Mouse (Mus musculus): ENCODE data around the gene Fam89b. TPM values are rescaled to one million over a fixed set of nuclear protein-coding genes. Genes with fewer than 3 reads are reported as not detected.

Fam89b gene
- total and polyA plus RNA-seq, 3 experiments, result 58.1 to 466 (median 68.4) TPM

GRCm38 (mm10) chr19:5685431-5685830, 44.0 kb downstream of the Fam89b start:
- DNase-seq, result no peak

GRCm38 (mm10) chr19:5684985-5685384, 44.5 kb downstream of the Fam89b start:
- no peak for DNase-seq

DNA sequence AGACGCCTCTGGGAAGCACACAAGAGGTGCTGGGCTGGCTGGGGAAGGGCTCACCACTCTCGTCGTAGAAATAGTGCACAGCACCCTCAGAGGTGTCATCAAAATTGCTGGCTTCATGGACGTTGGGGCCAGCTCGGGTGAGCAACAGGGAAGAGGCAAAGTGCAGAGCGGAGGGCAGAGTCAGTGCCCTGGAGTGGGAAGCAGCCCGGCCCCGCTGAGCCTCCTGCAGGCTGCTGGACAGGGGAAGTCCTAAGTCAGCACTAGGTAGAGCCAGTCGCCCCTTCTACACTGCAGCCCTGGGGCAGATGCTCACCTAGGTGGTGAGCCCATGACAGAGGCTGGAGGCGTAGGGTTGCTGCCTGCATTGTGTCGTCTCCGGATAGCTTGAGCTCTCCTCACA, 45.2 kb downstream of the Fam89b start:
- DNase-seq, result no peak

DNA sequence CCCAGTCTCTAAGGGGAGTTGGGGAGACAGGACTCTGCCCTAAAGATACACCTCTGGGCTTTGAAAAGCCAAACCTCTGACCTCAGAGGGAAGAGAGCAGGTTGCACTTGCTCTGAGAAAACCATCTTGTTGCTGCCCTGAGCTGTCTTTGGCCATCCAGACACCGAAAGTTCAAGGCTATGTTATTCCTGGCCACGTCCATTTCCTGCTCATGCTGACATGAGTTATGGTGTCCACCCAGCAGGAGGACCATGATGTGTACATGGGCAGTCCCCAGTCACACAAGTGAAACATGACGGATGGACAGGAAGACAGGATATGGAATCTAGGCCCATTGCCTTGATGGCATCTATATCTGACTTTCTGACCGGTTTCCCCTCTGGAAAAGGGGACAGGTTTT, 49.0 kb downstream of the Fam89b start:
- peak; percentile 86 for DNase-seq

Small RNA genes within 50 kb of the gene (microRNA-seq; reads per million reads assigned to microRNA genes)
- gene Mir6987, result 0 to 0.22 reads per million in 2 experiments

Other genes with a start within 250 kb of the Fam89b start
- 10 to 100 TPM; 23.2 to 24.9 TPM for gene Mus81, start 241.3 kb downstream of the Fam89b start, total RNA-seq (2021)
- 39.5 and 45.7 TPM in 2 replicates for gene Mus81, start 241.3 kb downstream of the Fam89b start, polyA plus RNA-seq (2012; rRNA removed)
- gene Cfl1, start 239.2 kb downstream of the Fam89b start, total RNA-seq (2021), result 100 to 1,000 TPM; 732 to 783 TPM
- 308 and 311 TPM in 2 replicates for gene Cfl1, start 239.2 kb downstream of the Fam89b start, polyA plus RNA-seq (2012; rRNA removed)
- gene 1700020D05Rik, start 225.9 kb downstream of the Fam89b start, total RNA-seq (2021), result 1 to 10 TPM in 1 of 2 experiments, under 1 TPM in 1; 0.86 to 1.1 TPM
- gene 1700020D05Rik, start 225.9 kb downstream of the Fam89b start, polyA plus RNA-seq (2012; rRNA removed), result 1.0 and 1.2 TPM in 2 replicates
- gene Snx32, start 219.1 kb downstream of the Fam89b start, total RNA-seq (2021), result 10 to 100 TPM; 12.2 to 14.1 TPM
- 13.0 and 15.0 TPM in 2 replicates for gene Snx32, start 219.1 kb downstream of the Fam89b start, polyA plus RNA-seq (2012; rRNA removed)
- gene Ovol1, start 169.0 kb downstream of the Fam89b start, total RNA-seq (2021), result not detected
- not detected in 2 replicates for gene Ovol1, start 169.0 kb downstream of the Fam89b start, polyA plus RNA-seq (2012; rRNA removed)
- 1 to 10 TPM; 8.4 to 9.4 TPM for gene Ap5b1, start 161.6 kb downstream of the Fam89b start, total RNA-seq (2021)
- 12.8 and 16.8 TPM in 2 replicates for gene Ap5b1, start 161.6 kb downstream of the Fam89b start, polyA plus RNA-seq (2012; rRNA removed)
- gene Rnaseh2c, start 127.8 kb downstream of the Fam89b start, total RNA-seq (2021), result 100 to 1,000 TPM; 109 to 147 TPM
- 97.9 and 99.7 TPM in 2 replicates for gene Rnaseh2c, start 127.8 kb downstream of the Fam89b start, polyA plus RNA-seq (2012; rRNA removed)
- gene Kat5, start 119.4 kb downstream of the Fam89b start, total RNA-seq (2021), result 10 to 100 TPM; 75.5 to 76.9 TPM
- 43.8 and 54.1 TPM in 2 replicates for gene Kat5, start 119.4 kb downstream of the Fam89b start, polyA plus RNA-seq (2012; rRNA removed)
- gene Rela, start 92.2 kb downstream of the Fam89b start, total RNA-seq (2021), result 100 to 1,000 TPM in 1 of 2 experiments, 10 to 100 TPM in 1; 89.8 to 149 TPM
- 163 and 221 TPM in 2 replicates for gene Rela, start 92.2 kb downstream of the Fam89b start, polyA plus RNA-seq (2012; rRNA removed)
- gene Sipa1, start 65.9 kb downstream of the Fam89b start, total RNA-seq (2021), result 10 to 100 TPM; 39.8 to 62.1 TPM
- gene Sipa1, start 65.9 kb downstream of the Fam89b start, polyA plus RNA-seq (2012; rRNA removed), result 165 and 177 TPM in 2 replicates
- gene Map3k11, start 40.9 kb downstream of the Fam89b start, total RNA-seq (2021), result 10 to 100 TPM; 42.6 to 44.2 TPM
- 102 and 104 TPM in 2 replicates for gene Map3k11, start 40.9 kb downstream of the Fam89b start, polyA plus RNA-seq (2012; rRNA removed)
- gene Pcnx3, start 40.7 kb downstream of the Fam89b start, total RNA-seq (2021), result 10 to 100 TPM; 88.9 to 90.8 TPM
- 330 and 358 TPM in 2 replicates for gene Pcnx3, start 40.7 kb downstream of the Fam89b start, polyA plus RNA-seq (2012; rRNA removed)
- not detected for gene Kcnk7, start 25.3 kb downstream of the Fam89b start, total RNA-seq (2021)
- gene Kcnk7, start 25.3 kb downstream of the Fam89b start, polyA plus RNA-seq (2012; rRNA removed), result not detected in 2 replicates
- 10 to 100 TPM; 30.3 to 31.6 TPM for gene Ehbp1l1, start 3.3 kb downstream of the Fam89b start, total RNA-seq (2021)
- 47.6 and 49.2 TPM in 2 replicates for gene Ehbp1l1, start 3.3 kb downstream of the Fam89b start, polyA plus RNA-seq (2012; rRNA removed)
- gene Ltbp3, start 11.3 kb upstream of the Fam89b start, total RNA-seq (2021), result 100 to 1,000 TPM; 174 to 246 TPM
- 737 and 768 TPM in 2 replicates for gene Ltbp3, start 11.3 kb upstream of the Fam89b start, polyA plus RNA-seq (2012; rRNA removed)
- gene Scyl1, start 41.8 kb upstream of the Fam89b start, total RNA-seq (2021), result 100 to 1,000 TPM; 106 to 109 TPM
- gene Scyl1, start 41.8 kb upstream of the Fam89b start, polyA plus RNA-seq (2012; rRNA removed), result 119 and 125 TPM in 2 replicates
- gene Frmd8, start 145.6 kb upstream of the Fam89b start, total RNA-seq (2021), result 10 to 100 TPM; 41.2 to 51.4 TPM
- 27.8 and 36.4 TPM in 2 replicates for gene Frmd8, start 145.6 kb upstream of the Fam89b start, polyA plus RNA-seq (2012; rRNA removed)
- 10 to 100 TPM; 15.5 to 36.2 TPM for gene Slc25a45, start 148.2 kb upstream of the Fam89b start, total RNA-seq (2021)
- gene Slc25a45, start 148.2 kb upstream of the Fam89b start, polyA plus RNA-seq (2012; rRNA removed), result 42.4 and 44.6 TPM in 2 replicates
- gene Tigd3, start 164.5 kb upstream of the Fam89b start, total RNA-seq (2021), result 1 to 10 TPM; 1.0 to 1.1 TPM
- 0.48 and 0.53 TPM in 2 replicates for gene Tigd3, start 164.5 kb upstream of the Fam89b start, polyA plus RNA-seq (2012; rRNA removed)
- gene Dpf2, start 183.4 kb upstream of the Fam89b start, total RNA-seq (2021), result 100 to 1,000 TPM in 1 of 2 experiments, 10 to 100 TPM in 1; 90.6 to 125 TPM
- gene Dpf2, start 183.4 kb upstream of the Fam89b start, polyA plus RNA-seq (2012; rRNA removed), result 51.7 and 56.3 TPM in 2 replicates
- 1 to 10 TPM; 5.5 to 8.0 TPM for gene Cdc42ep2, start 195.2 kb upstream of the Fam89b start, total RNA-seq (2021)
- gene Cdc42ep2, start 195.2 kb upstream of the Fam89b start, polyA plus RNA-seq (2012; rRNA removed), result 5.6 and 5.9 TPM in 2 replicates
- 10 to 100 TPM; 15.9 to 20.4 TPM for gene Pola2, start 234.5 kb upstream of the Fam89b start, total RNA-seq (2021)
- gene Pola2, start 234.5 kb upstream of the Fam89b start, polyA plus RNA-seq (2012; rRNA removed), result 36.0 and 41.0 TPM in 2 replicates

Measured in adrenal gland, adult 2 months (tissue).